Mouse (Mus musculus): ENCODE measurements around the gene Med27.

DNA sequence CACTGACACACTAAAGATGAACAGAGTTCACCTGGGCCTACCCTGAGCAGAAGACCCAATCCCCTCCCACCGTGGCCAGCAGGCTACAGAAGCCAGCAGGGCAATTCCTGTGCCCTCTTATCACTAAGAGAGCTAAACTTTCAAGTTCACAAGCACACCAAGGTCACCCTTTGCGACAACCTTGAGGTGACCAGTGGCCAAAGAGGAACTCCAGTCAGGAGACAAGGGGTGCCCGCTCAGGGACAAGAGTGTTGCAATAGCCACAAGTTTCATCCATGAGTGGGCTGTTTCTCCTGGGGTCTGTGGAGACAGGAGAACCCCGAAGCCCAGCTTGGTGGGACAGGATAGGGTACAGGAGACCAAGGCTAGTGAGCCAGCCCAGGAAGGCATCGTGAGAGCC lies 182.2 kb downstream of the Med27 start:
- no peak for TF ChIP-seq CHD2 (IDR thresholded peaks at IDR 0.05; ENCODE audit: low read length)
- TF ChIP-seq CTCF (conservative IDR thresholded peaks at IDR 0.05 in 1 of 2, IDR thresholded peaks at IDR 0.05 in 1 of 2; ENCODE audit: low read depth in 2 of 2, low read length in 2 of 2) = no peak
- no peak for TF ChIP-seq USF1 (IDR thresholded peaks at IDR 0.05; ENCODE audit: low read depth, low read length)
- no peak for TF ChIP-seq MEF2A (IDR thresholded peaks at IDR 0.05; ENCODE audit: borderline replicate concordance, low read depth, low read length)

Data from CH12.LX (cell line).